Comparison of ENCODE assay signal across 26 mouse cellular contexts in genomic region chr6:87044895-87045294, GRCm38 (mm10). TPM values are rescaled to one million over a fixed set of nuclear protein-coding genes. Genes with fewer than 3 reads are reported as not detected.
DNase-seq lines count a peak whose midpoint lies in the region; ATAC-seq and TF ChIP-seq lines count a peak whose summit lies in the region.
"Had no signal": no experiment of that assay in that cellular context is flagged by ENCODE, and none has a peak within 500 bp of the region (broad histone marks: within the 10 kb centered on the region; RNA-seq: fewer than 3 reads in every experiment).

No protein-coding gene starts in this region.

- no peak for TF ChIP-seq CTCF in lung, postnatal 0 days (IDR thresholded peaks at IDR 0.05)
- no peak for TF ChIP-seq CTCF in lung, adult 2 months (IDR thresholded peaks at IDR 0.05; ENCODE audit: insufficient read depth, low read length)
- no peak for TF ChIP-seq CTCF in stomach, postnatal 0 days (IDR thresholded peaks at IDR 0.05; ENCODE audit: low read depth)

- peak overlapping the region; percentile 16; the same call in 1 of the 2 replicates for H3K4me2 ChIP-seq in heart, embryonic 13.5 days
- H3K4me2 ChIP-seq in lung, postnatal 0 days (replicated peaks; ENCODE audit: low read depth, low read length) = no peak overlapping the region
- peak overlapping the region; percentile 77; the same call in 1 of the 2 replicates for H3K4me2 ChIP-seq in embryonic facial prominence, embryonic 14.5 days (ENCODE audit: low read depth, low read length)
- no peak overlapping the region for H3K4me2 ChIP-seq in stomach, postnatal 0 days (replicated peaks; ENCODE audit: low read depth)
- H3K4me2 ChIP-seq: liver, embryonic 13.5 days had no signal

- H3K27me3 ChIP-seq in heart, embryonic 13.5 days (replicated peaks) = no peaks in the 10 kb centered on the region
- H3K27me3 ChIP-seq in lung, postnatal 0 days (replicated peaks; ENCODE audit: insufficient read depth, low read length) = no peaks in the 10 kb centered on the region
- no peaks in the 10 kb centered on the region for H3K27me3 ChIP-seq in embryonic facial prominence, embryonic 14.5 days (replicated peaks; ENCODE audit: control insufficient read depth, insufficient read depth, low read length)
- no peaks in the 10 kb centered on the region for H3K27me3 ChIP-seq in stomach, postnatal 0 days (ENCODE audit: control insufficient read depth, insufficient read depth, low read length)
- H3K27me3 ChIP-seq: liver, embryonic 13.5 days; neural tube, embryonic 15.5 days had no signal

- 71% methylated on average over 2 of the region's 2 CpGs for WGBS in heart, embryonic 13.5 days
- WGBS in lung, postnatal 0 days = 54% methylated on average over 2 of the region's 2 CpGs
- WGBS in lung, adult 2 months = 50% methylated on average over 2 of the region's 2 CpGs
- WGBS in embryonic facial prominence, embryonic 14.5 days = 78% methylated on average over 2 of the region's 2 CpGs
- 54% methylated on average over 2 of the region's 2 CpGs for WGBS in stomach, postnatal 0 days

- H3K4me1 ChIP-seq in heart, embryonic 13.5 days = peaks cover 32% of the 10 kb centered on the region
- peaks cover 5% of the 10 kb centered on the region; the same call in 1 of the 2 replicates for H3K4me1 ChIP-seq in lung, postnatal 0 days (ENCODE audit: insufficient read depth, low read depth, low read length)
- peaks cover 6% of the 10 kb centered on the region; the same call in 1 of the 2 replicates for H3K4me1 ChIP-seq in lung, adult 2 months (ENCODE audit: control insufficient read depth, insufficient read depth, low read length)
- H3K4me1 ChIP-seq in embryonic facial prominence, embryonic 14.5 days (ENCODE audit: control insufficient read depth, insufficient read depth, low read length) = peaks cover 17% of the 10 kb centered on the region; the same call in 1 of the 2 replicates
- 0 out of 2 replicates have a peak, but pooled peaks cover 2% of the 10 kb centered on the region for H3K4me1 ChIP-seq in stomach, postnatal 0 days (replicated peaks; ENCODE audit: control insufficient read depth, insufficient read depth)

- no peaks in the 10 kb centered on the region for H3K9me3 ChIP-seq in heart, embryonic 13.5 days
- no peaks in the 10 kb centered on the region for H3K9me3 ChIP-seq in lung, postnatal 0 days (ENCODE audit: low read length)
- H3K9me3 ChIP-seq in embryonic facial prominence, embryonic 14.5 days (ENCODE audit: control insufficient read depth, low read length) = no peaks in the 10 kb centered on the region
- no peaks in the 10 kb centered on the region for H3K9me3 ChIP-seq in stomach, postnatal 0 days (ENCODE audit: control insufficient read depth, low read length)
- H3K9me3 ChIP-seq: liver, embryonic 13.5 days; midbrain, embryonic 10.5 days; neural tube, embryonic 15.5 days had no signal

- no peak overlapping the region for H3K27ac ChIP-seq in heart, embryonic 13.5 days (replicated peaks)
- H3K27ac ChIP-seq in lung, postnatal 0 days (ENCODE audit: low read length) = no peak overlapping the region
- H3K27ac ChIP-seq in embryonic facial prominence, embryonic 14.5 days (replicated peaks; ENCODE audit: low read depth, low read length) = no peak overlapping the region
- no peak overlapping the region for H3K27ac ChIP-seq in stomach, postnatal 0 days (replicated peaks)
- H3K27ac ChIP-seq: hindbrain, postnatal 0 days; kidney, postnatal 0 days; left cerebral cortex, adult 2 months; liver, embryonic 13.5 days; midbrain, embryonic 10.5 days; neural tube, embryonic 15.5 days had no signal

- TF ChIP-seq POLR2A in lung, adult 2 months (IDR thresholded peaks at IDR 0.05; ENCODE audit: borderline replicate concordance, extremely low read depth, low read depth, low read length) = no peak

- H3K36me3 ChIP-seq in heart, embryonic 13.5 days = peaks cover 24% of the 10 kb centered on the region
- H3K36me3 ChIP-seq in lung, postnatal 0 days (ENCODE audit: insufficient read depth, low read length) = no peaks in the 10 kb centered on the region
- H3K36me3 ChIP-seq in embryonic facial prominence, embryonic 14.5 days (ENCODE audit: control insufficient read depth, insufficient read depth, low read length) = 0 out of 2 replicates have a peak, but pooled peaks cover 20% of the 10 kb centered on the region
- H3K36me3 ChIP-seq in stomach, postnatal 0 days (ENCODE audit: control insufficient read depth, insufficient read depth, low read length) = 0 out of 2 replicates have a peak, but pooled peaks cover 2% of the 10 kb centered on the region

- no peak overlapping the region for H3K9ac ChIP-seq in heart, embryonic 13.5 days
- H3K9ac ChIP-seq in lung, postnatal 0 days (replicated peaks; ENCODE audit: low read depth) = no peak overlapping the region
- no peak overlapping the region for H3K9ac ChIP-seq in embryonic facial prominence, embryonic 14.5 days (ENCODE audit: low read depth, low read length)
- H3K9ac ChIP-seq in stomach, postnatal 0 days (ENCODE audit: low read length) = no peak overlapping the region
- H3K9ac ChIP-seq: forebrain, postnatal 0 days; liver, embryonic 13.5 days; neural tube, embryonic 15.5 days had no signal

- no peak for DNase-seq in heart, postnatal 4 days
- peak; percentile 31 for DNase-seq in lung, postnatal 0 days (ENCODE audit: low spot score)
- no peak for DNase-seq in lung, adult 2 months
- no peak for DNase-seq in embryonic facial prominence, embryonic 14.5 days (ENCODE audit: low spot score)
- DNase-seq in stomach, postnatal 0 days (ENCODE audit: low spot score) = peak; percentile 30
- DNase-seq in cerebellum, adult 11-12 months = no peak
- DNase-seq: adrenal gland, postnatal 10 days; cerebellum, adult 8-10 months; cerebellum, postnatal 36 days; forebrain, postnatal 0 days; gastrocnemius, postnatal 36 days; kidney, adult 2 months; left cerebral cortex, postnatal 4 days; liver, embryonic 13.5 days; thymus, postnatal 14 days had no signal

- no peak overlapping the region for H3K4me3 ChIP-seq in heart, embryonic 13.5 days
- no peak overlapping the region for H3K4me3 ChIP-seq in lung, postnatal 0 days (ENCODE audit: low read depth, low read length)
- no peak overlapping the region for H3K4me3 ChIP-seq in lung, adult 2 months (replicated peaks; ENCODE audit: extremely low read depth, low read depth, low read length)
- no peak overlapping the region for H3K4me3 ChIP-seq in embryonic facial prominence, embryonic 14.5 days (ENCODE audit: low read depth, low read length)
- no peak overlapping the region for H3K4me3 ChIP-seq in stomach, postnatal 0 days (ENCODE audit: low read depth, low read length)
- H3K4me3 ChIP-seq: left cerebral cortex, adult 2 months; liver, embryonic 13.5 days; midbrain, embryonic 10.5 days had no signal

- no peak for TF ChIP-seq EP300 in lung, postnatal 0 days (IDR thresholded peaks at IDR 0.05)
- TF ChIP-seq EP300 in stomach, postnatal 0 days (optimal IDR thresholded peaks at IDR 0.05) = no peak

- ATAC-seq in heart, embryonic 13.5 days (ENCODE audit: extremely low read depth, insufficient number of reproducible peaks, low FRiP score, low TSS enrichment) = no peak
- no peak for ATAC-seq in lung, postnatal 0 days
- no peak for ATAC-seq in embryonic facial prominence, embryonic 14.5 days (ENCODE audit: low read depth)
- ATAC-seq in stomach, postnatal 0 days (ENCODE audit: low FRiP score, low TSS enrichment) = peak; percentile 28; the same call in 1 of the 2 replicates
- ATAC-seq: CD4-positive, CD25-positive, alpha-beta regulatory T cell, adult 4 months; forebrain, postnatal 0 days; hindbrain, postnatal 0 days had no signal

RNA-seq across cellular contexts. Expression of gene Gfpt1, which starts 2.2 kb away (rescaled TPM):
- 11.7 and 12.1 TPM in 2 replicates for polyA plus RNA-seq in heart, embryonic 13.5 days (2015; fragmentation: Nextera tagmentation; extraction: Ambion mirVana)
- total RNA-seq in heart, postnatal 4 days (2021) = 10 to 100 TPM; 21.6 to 22.9 TPM
- polyA plus RNA-seq in lung, postnatal 0 days (2015; fragmentation: Nextera tagmentation; extraction: Ambion mirVana) = 10.8 and 11.5 TPM in 2 replicates
- 13.3 and 17.3 TPM in 2 replicates for polyA plus RNA-seq in lung, adult 2 months (2012; rRNA removed)
- polyA plus RNA-seq in embryonic facial prominence, embryonic 14.5 days (2014; fragmentation: Nextera tagmentation; extraction: Ambion mirVana) = 22.7 and 23.3 TPM in 2 replicates
- polyA plus RNA-seq in stomach, postnatal 0 days (2015; fragmentation: Nextera tagmentation; extraction: Ambion mirVana) = 14.5 and 17.4 TPM in 2 replicates

RNA-seq across cellular contexts. Expression of gene Nfu1, which starts 35.9 kb away (rescaled TPM):
- 88.8 and 105 TPM in 2 replicates for polyA plus RNA-seq in heart, embryonic 13.5 days (2015; fragmentation: Nextera tagmentation; extraction: Ambion mirVana)
- 10 to 100 TPM; 73.1 to 79.3 TPM for total RNA-seq in heart, postnatal 4 days (2021)
- 70.7 and 72.9 TPM in 2 replicates for polyA plus RNA-seq in lung, postnatal 0 days (2015; fragmentation: Nextera tagmentation; extraction: Ambion mirVana)
- 72.5 and 88.5 TPM in 2 replicates for polyA plus RNA-seq in lung, adult 2 months (2012; rRNA removed)
- polyA plus RNA-seq in embryonic facial prominence, embryonic 14.5 days (2014; fragmentation: Nextera tagmentation; extraction: Ambion mirVana) = 104 and 107 TPM in 2 replicates
- 76.6 and 80.9 TPM in 2 replicates for polyA plus RNA-seq in stomach, postnatal 0 days (2015; fragmentation: Nextera tagmentation; extraction: Ambion mirVana)

RNA-seq across cellular contexts. Expression of gene D6Ertd527e, which starts 59.7 kb away (rescaled TPM):
- 0.19 and 0.33 TPM in 2 replicates for polyA plus RNA-seq in heart, embryonic 13.5 days (2015; fragmentation: Nextera tagmentation; extraction: Ambion mirVana)
- total RNA-seq in heart, postnatal 4 days (2021) = not detected
- polyA plus RNA-seq in lung, postnatal 0 days (2015; fragmentation: Nextera tagmentation; extraction: Ambion mirVana) = 0.30 and 0.33 TPM in 2 replicates
- polyA plus RNA-seq in lung, adult 2 months (2012; rRNA removed) = 2.0 and 2.3 TPM in 2 replicates
- 0.25 and 0.59 TPM in 2 replicates for polyA plus RNA-seq in embryonic facial prominence, embryonic 14.5 days (2014; fragmentation: Nextera tagmentation; extraction: Ambion mirVana)
- polyA plus RNA-seq in stomach, postnatal 0 days (2015; fragmentation: Nextera tagmentation; extraction: Ambion mirVana) = 0.19 and 0.29 TPM in 2 replicates
- total RNA-seq: ES-E14; forebrain, postnatal 0 days; gastrocnemius, adult 18-20 months; gastrocnemius, postnatal 36 days; hematopoietic stem cell, adult 5-6 weeks; layer of hippocampus, postnatal 10 days; left cerebral cortex, adult 2 months had no signal
- polyA plus RNA-seq: CD4-positive, CD25-positive, alpha-beta regulatory T cell, adult 4 months; liver, embryonic 13.5 days had no signal

Comparison
In these comparisons a context has a peak if more than half of its experiments do, and no peak if none do; other contexts are left out.
1. DNase-seq: peak in lung, postnatal 0 days (single experiment) and stomach, postnatal 0 days (single experiment); none in heart, postnatal 4 days (single experiment), lung, adult 2 months (single experiment), embryonic facial prominence, embryonic 14.5 days (single experiment) and cerebellum, adult 11-12 months (single experiment).
2. H3K4me2 ChIP-seq: peak in heart, embryonic 13.5 days (single experiment) and embryonic facial prominence, embryonic 14.5 days (single experiment); none in lung, postnatal 0 days (single experiment) and stomach, postnatal 0 days (single experiment).